Mouse (Mus musculus): Measurements from ENCODE around the gene Tex13c2.

DNA sequence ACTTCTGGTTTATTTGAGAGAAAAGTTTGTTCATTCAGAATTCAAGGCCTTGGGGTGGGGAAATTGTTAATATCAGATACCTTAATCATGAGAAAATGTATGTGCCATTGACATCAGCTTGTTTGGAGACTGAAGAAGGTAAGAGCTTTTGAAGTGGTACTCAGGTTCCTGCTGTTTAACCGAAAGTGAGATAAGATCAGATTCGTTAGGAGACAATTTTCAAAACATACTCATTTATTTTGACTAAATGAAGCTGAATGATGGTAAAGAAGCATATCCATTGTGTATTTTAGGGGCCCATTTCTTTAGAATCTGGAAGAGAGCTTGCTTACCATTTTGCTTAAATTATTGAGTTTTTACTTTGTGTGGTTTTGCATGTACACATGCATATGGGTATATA, 21.6 kb downstream of the Tex13c2 start:
- no peak for TF ChIP-seq POLR2A (IDR thresholded peaks at IDR 0.05; ENCODE audit: insufficient read depth, low read depth, low read length)
- no peak for TF ChIP-seq CTCF (IDR thresholded peaks at IDR 0.05; ENCODE audit: insufficient read depth, low read depth, low read length)

Data from olfactory bulb, adult 2 months (tissue).